Mouse (Mus musculus) cerebellum, adult 8-10 months (tissue): ENCODE measurements around the gene Npy2r.
A peak's percentile ranks its signal among the peaks of the same experiment; 100 is the strongest.

Experiments
- DNase-seq: peaks from one replicate; pipeline ENCODE4 v3.0.0; 2022

Gene Npy2r

DNA sequence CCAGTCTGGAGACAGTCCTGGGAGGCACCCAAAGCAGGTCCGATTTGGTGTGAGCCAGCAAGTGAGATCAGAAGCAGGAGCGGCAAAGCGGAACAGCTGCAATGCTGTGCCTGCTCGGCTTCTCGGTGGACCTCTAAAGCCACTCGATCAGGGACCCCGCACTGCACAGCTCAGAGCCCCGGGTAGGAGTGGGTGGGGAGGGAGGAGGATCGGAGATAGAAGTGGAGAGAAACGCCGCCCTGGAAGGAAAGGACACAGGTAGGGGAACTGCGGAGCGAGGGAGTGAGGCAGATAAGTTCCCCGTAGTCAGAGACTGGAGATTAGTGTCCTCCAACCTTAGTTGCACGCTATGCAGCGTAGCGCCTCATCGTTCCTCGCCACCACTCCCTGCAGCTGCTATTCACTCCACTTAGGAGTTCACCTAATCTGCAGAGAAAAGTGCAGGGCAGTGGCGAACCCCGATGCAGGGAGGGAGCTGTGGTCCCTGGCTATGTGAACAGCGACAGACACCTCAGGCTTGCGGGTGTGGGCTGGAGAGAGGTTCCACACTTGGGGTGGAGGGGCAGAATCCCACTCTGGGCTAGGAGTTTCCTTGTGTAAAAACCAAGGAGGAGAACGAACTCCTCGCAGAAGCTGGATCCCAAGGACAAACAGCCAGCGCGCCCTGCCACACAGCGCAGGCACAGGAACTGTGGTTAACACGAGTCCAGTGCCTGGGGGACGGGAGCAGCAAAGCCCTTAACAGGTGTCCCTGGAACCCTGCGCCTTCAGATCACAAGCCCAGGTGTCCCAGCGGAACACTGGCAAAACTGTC lies at the start of gene Npy2r:
Gene Npy2r, minus strand, starts transcription at position 177 of the 814 bp plus-strand sequence.
- DNase-seq = peak; percentile 6

DNA sequence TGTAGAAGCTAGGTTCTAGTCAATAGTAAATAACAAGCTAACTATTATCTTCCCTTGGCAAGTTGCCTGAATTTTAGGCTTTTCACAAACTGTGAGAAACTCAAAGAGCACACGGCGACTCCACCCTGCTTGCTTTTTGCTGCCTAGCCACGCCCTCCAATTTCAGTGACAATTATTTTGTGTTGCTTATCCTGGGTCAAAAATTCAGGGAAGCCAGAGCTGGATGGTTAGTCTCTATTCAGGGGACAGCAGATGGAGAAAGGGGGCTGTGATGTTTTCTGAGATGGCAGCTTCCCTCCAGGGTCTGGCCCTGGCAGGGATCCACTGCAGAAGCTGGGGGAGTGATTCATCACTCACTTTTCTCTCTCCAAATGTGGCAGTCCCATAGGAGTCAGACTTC lies 9.9 kb upstream of the Npy2r start:
- DNase-seq = no peak

DNA sequence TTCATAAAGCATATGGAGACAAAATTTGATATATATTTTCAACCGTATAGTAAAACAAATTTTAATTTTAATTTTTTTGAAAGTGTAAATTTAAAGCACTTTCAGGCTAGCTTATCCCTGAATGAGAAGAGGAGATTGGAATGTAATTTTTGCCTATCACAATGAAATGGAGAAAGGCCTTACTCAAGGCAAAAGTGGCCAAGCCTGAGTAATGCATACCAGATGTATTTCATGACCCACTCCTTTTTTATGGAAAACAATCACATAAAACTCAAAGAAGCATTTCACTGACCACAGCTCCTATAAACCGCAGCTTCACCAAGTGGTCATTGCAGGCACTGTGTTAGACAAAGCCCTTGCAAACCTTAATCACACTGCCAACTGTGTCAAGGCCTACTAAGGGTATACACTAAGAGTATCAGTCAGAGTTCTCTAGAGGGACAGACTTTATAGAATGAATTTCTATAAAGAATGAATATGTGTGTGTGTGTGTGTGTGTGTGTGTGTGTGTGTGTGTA lies 8.5 kb upstream of the Npy2r start:
- no peak for DNase-seq

DNA sequence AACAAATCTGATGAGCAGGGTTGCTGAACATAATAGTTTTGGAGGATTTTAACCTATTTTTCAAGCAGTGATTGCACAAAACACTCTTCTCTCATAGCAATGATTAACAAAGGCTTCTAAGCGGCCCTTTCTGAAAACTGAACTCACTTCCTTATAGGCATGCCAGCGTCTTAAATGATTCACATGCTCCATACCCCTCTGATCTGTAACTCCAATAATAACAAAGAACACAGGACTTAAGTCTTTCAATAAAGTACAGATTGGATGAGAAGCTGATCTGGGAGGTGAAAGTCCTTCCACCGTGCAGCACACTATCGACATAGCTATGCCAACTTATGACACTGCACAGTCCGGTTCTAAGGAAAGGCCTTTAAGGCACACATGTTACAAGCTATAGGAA lies 2.0 kb upstream of the Npy2r start:
- no peak for DNase-seq

DNA sequence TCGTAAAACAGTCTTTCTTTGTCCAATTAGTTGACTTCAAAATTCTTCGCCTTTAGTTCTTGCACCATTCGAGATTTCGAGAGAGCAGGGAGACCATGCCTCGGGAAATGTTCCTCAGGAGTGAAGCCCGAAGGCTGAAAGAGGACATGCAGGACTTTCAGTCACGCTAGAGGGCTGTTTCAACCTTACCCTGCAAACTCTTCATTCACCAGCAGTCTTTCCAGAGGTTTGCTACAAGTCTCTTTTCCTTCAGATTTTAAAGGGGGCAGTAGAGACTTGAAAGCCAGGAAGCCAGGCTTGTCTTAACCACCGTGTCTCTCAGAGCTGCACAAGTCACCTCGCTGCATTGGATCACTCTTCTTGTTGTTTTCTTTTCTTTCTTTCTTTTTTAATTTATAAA lies 869 bp upstream of the Npy2r start:
- no peak for DNase-seq

DNA sequence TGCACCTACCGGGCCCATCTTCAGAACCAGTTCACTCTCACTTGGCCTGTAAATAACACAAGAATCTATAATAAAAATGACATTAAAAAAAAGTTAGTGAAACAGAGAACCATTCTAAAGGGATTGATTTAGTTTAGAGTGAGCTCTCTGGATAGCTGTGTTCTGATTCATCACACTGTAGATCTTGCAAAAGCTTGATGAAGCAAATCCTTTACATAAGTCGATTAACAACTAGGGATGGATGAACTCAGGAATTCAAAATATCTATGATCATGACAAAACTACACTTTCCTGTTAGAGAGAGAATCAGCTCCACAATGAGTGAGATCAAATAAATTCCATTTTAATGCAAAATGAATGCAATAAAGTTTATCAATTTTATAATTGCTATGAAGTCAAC lies 6.4 kb downstream of the Npy2r start:
- no peak for DNase-seq

DNA sequence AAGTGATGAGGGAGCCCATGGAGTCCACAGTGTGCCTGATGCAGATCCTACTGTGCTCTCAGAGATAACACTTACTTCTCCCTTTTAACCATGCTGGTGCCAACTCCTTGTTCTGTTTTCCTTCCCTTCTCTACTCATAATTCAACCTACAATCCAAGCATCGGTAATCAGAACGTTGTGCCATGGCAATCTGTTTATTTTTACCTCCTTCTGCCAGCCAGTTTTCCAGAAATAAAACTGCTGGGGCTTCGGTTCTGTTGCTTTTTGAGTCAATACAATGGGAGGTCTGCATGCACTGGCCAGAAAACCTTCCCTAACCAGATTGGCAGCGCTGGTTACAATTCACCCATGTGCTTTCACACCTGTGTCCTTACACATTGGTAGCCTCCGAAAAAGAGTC lies 7.9 kb downstream of the Npy2r start:
- DNase-seq = no peak

DNA sequence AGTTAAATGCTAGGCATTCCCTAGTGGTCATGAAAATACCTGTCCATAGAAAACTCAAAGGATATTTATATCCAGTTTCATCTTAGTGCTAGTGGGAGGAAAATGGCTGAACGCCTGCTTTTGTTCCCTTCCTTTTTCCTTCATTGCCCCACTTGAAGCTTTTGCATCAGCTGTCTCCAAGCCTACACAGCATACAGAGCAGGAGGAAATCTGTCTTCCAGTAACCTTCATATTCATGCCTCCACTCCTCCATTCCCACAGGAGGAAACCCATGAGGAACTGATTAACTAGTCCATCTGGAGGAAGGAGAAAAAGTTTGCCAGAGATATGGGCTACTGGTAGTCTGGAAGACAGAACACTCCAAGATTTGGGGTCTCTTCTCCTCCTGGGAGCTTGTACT lies 23.1 kb downstream of the Npy2r start:
- DNase-seq = no peak

DNA sequence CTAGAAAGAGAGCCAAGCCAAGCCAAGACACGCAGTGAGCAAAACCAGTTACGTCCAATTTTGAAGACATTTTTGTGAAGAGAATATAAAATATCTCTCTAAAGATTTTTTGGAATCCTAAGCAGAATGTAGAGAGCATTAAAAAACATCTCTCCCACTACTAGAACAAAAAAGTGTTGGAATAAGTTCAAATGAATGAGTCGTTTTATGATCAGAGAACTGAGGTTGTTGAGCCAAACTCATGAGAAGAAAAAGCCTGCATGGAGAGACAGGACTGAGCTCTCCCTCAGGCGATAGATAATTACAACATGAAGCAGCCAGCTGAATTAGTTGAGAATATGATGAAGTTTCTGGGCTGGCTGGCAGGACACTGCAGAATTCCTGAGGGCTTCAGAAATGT lies 49.9 kb downstream of the Npy2r start:
- no peak for DNase-seq
